Comparison of ENCODE assay signal across 11 mouse cellular contexts in genomic region chr15:25679616-25680015, GRCm38 (mm10).
"Had no signal": no experiment of that assay in that cellular context is flagged by ENCODE, and none has a peak within 500 bp of the region (broad histone marks: within the 10 kb centered on the region; RNA-seq: fewer than 3 reads in every experiment).

No protein-coding gene starts in this region.

- ATAC-seq: midbrain, embryonic 16.5 days had no signal

- H3K9me3 ChIP-seq: liver, embryonic 15.5 days; stomach, embryonic 15.5 days had no signal

- H3K4me3 ChIP-seq: layer of hippocampus, adult 2 months; limb, embryonic 13.5 days; liver, embryonic 15.5 days; stomach, embryonic 15.5 days had no signal

- H3K27me3 ChIP-seq: limb, embryonic 13.5 days; liver, embryonic 15.5 days; stomach, embryonic 15.5 days had no signal

- DNase-seq: kidney, postnatal 4 days; right cerebral cortex, postnatal 14 days; thymus, adult 2 months; thymus, postnatal 25 days had no signal

- H3K36me3 ChIP-seq: liver, embryonic 15.5 days; stomach, embryonic 15.5 days had no signal

- H3K9ac ChIP-seq: limb, embryonic 13.5 days; liver, embryonic 15.5 days; stomach, embryonic 15.5 days had no signal

- H3K27ac ChIP-seq: kidney, postnatal 0 days; layer of hippocampus, adult 2 months; limb, embryonic 13.5 days; stomach, embryonic 15.5 days had no signal

- H3K4me2 ChIP-seq: liver, embryonic 15.5 days; midbrain, embryonic 11.5 days; stomach, embryonic 15.5 days had no signal
